Comparison of ENCODE assay signal across 8 mouse cellular contexts in genomic region chr3:52087636-52088280, GRCm38 (mm10). TPM values are rescaled to one million over a fixed set of nuclear protein-coding genes. Genes with fewer than 3 reads are reported as not detected.
DNase-seq lines count a peak whose midpoint lies in the region; ATAC-seq lines count a peak whose summit lies in the region.

No protein-coding gene starts in this region.

- peak overlapping the region; percentile 32 for H3K9ac ChIP-seq in heart, embryonic 15.5 days
- no peak overlapping the region for H3K9ac ChIP-seq in embryonic facial prominence, embryonic 12.5 days
- H3K9ac ChIP-seq in hindbrain, embryonic 14.5 days, result 0 out of 2 replicates have a peak overlapping the region, but pooled peaks have one; percentile 33
- H3K9ac ChIP-seq in midbrain, embryonic 14.5 days (replicated peaks; ENCODE audit: low read length), result no peak overlapping the region

- peak overlapping the region; percentile 50 for H3K4me2 ChIP-seq in heart, embryonic 15.5 days
- H3K4me2 ChIP-seq in embryonic facial prominence, embryonic 12.5 days (replicated peaks), result no peak overlapping the region
- H3K4me2 ChIP-seq in hindbrain, embryonic 14.5 days (replicated peaks), result peak overlapping the region; percentile 39; the same call in 1 of the 2 replicates
- H3K4me2 ChIP-seq in midbrain, embryonic 14.5 days (ENCODE audit: low read length), result no peak overlapping the region

- no peak for DNase-seq in heart, postnatal 4 days
- peak; percentile 30 for DNase-seq in hindbrain, embryonic 14.5 days (ENCODE audit: low spot score)
- no peak for DNase-seq in midbrain, embryonic 14.5 days
- DNase-seq in spleen, adult 12 weeks (ENCODE audit: low spot score), result no peak
- no peak for DNase-seq in ovary, postnatal 14 days (ENCODE audit: low spot score)

- peak overlapping the region; percentile 85 for H3K27ac ChIP-seq in heart, embryonic 15.5 days
- H3K27ac ChIP-seq in embryonic facial prominence, embryonic 12.5 days, result peak overlapping the region; percentile 69
- H3K27ac ChIP-seq in hindbrain, embryonic 14.5 days, result peak overlapping the region; percentile 83
- H3K27ac ChIP-seq in midbrain, embryonic 14.5 days (replicated peaks; ENCODE audit: low read depth, low read length), result peak overlapping the region; percentile 50

- WGBS in heart, embryonic 15.5 days, result 66% methylated on average over 7 of the region's 7 CpGs
- 70% methylated on average over 7 of the region's 7 CpGs for WGBS in embryonic facial prominence, embryonic 12.5 days
- 35% methylated on average over 7 of the region's 7 CpGs for WGBS in hindbrain, embryonic 14.5 days
- 43% methylated on average over 7 of the region's 7 CpGs for WGBS in midbrain, embryonic 14.5 days

- no peaks in the 10 kb centered on the region for H3K36me3 ChIP-seq in heart, embryonic 15.5 days
- no peaks in the 10 kb centered on the region for H3K36me3 ChIP-seq in embryonic facial prominence, embryonic 12.5 days
- no peaks in the 10 kb centered on the region for H3K36me3 ChIP-seq in hindbrain, embryonic 14.5 days (replicated peaks; ENCODE audit: control insufficient read depth, insufficient read depth)
- 0 out of 2 replicates have a peak, but pooled peaks cover under 1% of the 10 kb centered on the region for H3K36me3 ChIP-seq in midbrain, embryonic 14.5 days (ENCODE audit: control insufficient read depth, insufficient read depth, low read length)

- peaks cover 33% of the 10 kb centered on the region for H3K4me1 ChIP-seq in heart, embryonic 15.5 days (replicated peaks)
- H3K4me1 ChIP-seq in embryonic facial prominence, embryonic 12.5 days, result peaks cover 43% of the 10 kb centered on the region
- peaks cover 23% of the 10 kb centered on the region for H3K4me1 ChIP-seq in hindbrain, embryonic 14.5 days (replicated peaks; ENCODE audit: control insufficient read depth, insufficient read depth, low read length)
- H3K4me1 ChIP-seq in midbrain, embryonic 14.5 days (ENCODE audit: control insufficient read depth, insufficient read depth, low read length), result peaks cover 17% of the 10 kb centered on the region

- no peaks in the 10 kb centered on the region for H3K9me3 ChIP-seq in heart, embryonic 15.5 days (replicated peaks)
- no peaks in the 10 kb centered on the region for H3K9me3 ChIP-seq in embryonic facial prominence, embryonic 12.5 days
- no peaks in the 10 kb centered on the region for H3K9me3 ChIP-seq in hindbrain, embryonic 14.5 days (ENCODE audit: control insufficient read depth, low read length)
- H3K9me3 ChIP-seq in midbrain, embryonic 14.5 days (ENCODE audit: control insufficient read depth, low read length), result no peaks in the 10 kb centered on the region

- no peak for ATAC-seq in heart, embryonic 15.5 days (replicated peaks; ENCODE audit: insufficient number of reproducible peaks, insufficient read depth, low FRiP score, low read depth)
- ATAC-seq in embryonic facial prominence, embryonic 12.5 days (ENCODE audit: insufficient number of reproducible peaks, insufficient read depth, low FRiP score, low TSS enrichment), result no peak
- ATAC-seq in hindbrain, embryonic 14.5 days (ENCODE audit: low FRiP score), result no peak; the same call in 1 of the 2 replicates
- peak; percentile 53; the same call in 1 of the 2 replicates for ATAC-seq in midbrain, embryonic 14.5 days (ENCODE audit: low FRiP score, low TSS enrichment)
- ATAC-seq in CD4-positive, CD25-positive, alpha-beta regulatory T cell, adult 4 months, result no peak

- H3K4me3 ChIP-seq in heart, embryonic 15.5 days, result no peak overlapping the region
- no peak overlapping the region for H3K4me3 ChIP-seq in embryonic facial prominence, embryonic 12.5 days
- H3K4me3 ChIP-seq in hindbrain, embryonic 14.5 days (replicated peaks; ENCODE audit: low read length), result no peak overlapping the region
- no peak overlapping the region for H3K4me3 ChIP-seq in midbrain, embryonic 14.5 days (replicated peaks; ENCODE audit: low read depth, low read length)

- H3K27me3 ChIP-seq in heart, embryonic 15.5 days, result no peaks in the 10 kb centered on the region
- H3K27me3 ChIP-seq in embryonic facial prominence, embryonic 12.5 days, result no peaks in the 10 kb centered on the region
- no peaks in the 10 kb centered on the region for H3K27me3 ChIP-seq in hindbrain, embryonic 14.5 days (ENCODE audit: control insufficient read depth, insufficient read depth, low read length)
- no peaks in the 10 kb centered on the region for H3K27me3 ChIP-seq in midbrain, embryonic 14.5 days (ENCODE audit: control insufficient read depth, insufficient read depth, low read length)

RNA-seq across cellular contexts. Expression of gene Maml3, which starts 17.1 kb away (rescaled TPM):
- polyA plus RNA-seq in heart, embryonic 15.5 days (2015; fragmentation: Nextera tagmentation; extraction: Ambion mirVana), result 1.9 and 2.9 TPM in 2 replicates
- total RNA-seq in heart, postnatal 4 days (2021), result 1 to 10 TPM; 7.1 TPM
- 6.4 TPM in 2 replicates for polyA plus RNA-seq in embryonic facial prominence, embryonic 12.5 days (2016; fragmentation: Nextera tagmentation; extraction: Ambion mirVana)
- 6.6 and 8.0 TPM in 2 replicates for polyA plus RNA-seq in hindbrain, embryonic 14.5 days (2014; fragmentation: Nextera tagmentation; extraction: Ambion mirVana)
- polyA plus RNA-seq in midbrain, embryonic 14.5 days (2014; fragmentation: Nextera tagmentation; extraction: Ambion mirVana), result 8.4 and 10.3 TPM in 2 replicates
- polyA plus RNA-seq in CD4-positive, CD25-positive, alpha-beta regulatory T cell, adult 4 months (2017; shearing (Covaris generic)), result under 1 TPM; 0.56 to 0.62 TPM

Comparison
In these comparisons a context has a peak if more than half of its experiments do, and no peak if none do; other contexts are left out.
1. H3K4me2 ChIP-seq: peak in heart, embryonic 15.5 days (single experiment) and hindbrain, embryonic 14.5 days (single experiment); none in embryonic facial prominence, embryonic 12.5 days (single experiment) and midbrain, embryonic 14.5 days (single experiment).
2. H3K9ac ChIP-seq: peak in heart, embryonic 15.5 days (single experiment) and hindbrain, embryonic 14.5 days (single experiment); none in embryonic facial prominence, embryonic 12.5 days (single experiment) and midbrain, embryonic 14.5 days (single experiment).
3. Peak in every context shown above with its lines, with median percentiles within 50 percentile points of each other: H3K27ac ChIP-seq.